Mouse (Mus musculus): ENCODE measurements at regions not wholly inside any gene's neighbourhood (a gene's known extent, or its start where the extent isn't known, plus 50 kb on each side); places are given as distances from the start of the nearest gene placed in this dataset.

DNA sequence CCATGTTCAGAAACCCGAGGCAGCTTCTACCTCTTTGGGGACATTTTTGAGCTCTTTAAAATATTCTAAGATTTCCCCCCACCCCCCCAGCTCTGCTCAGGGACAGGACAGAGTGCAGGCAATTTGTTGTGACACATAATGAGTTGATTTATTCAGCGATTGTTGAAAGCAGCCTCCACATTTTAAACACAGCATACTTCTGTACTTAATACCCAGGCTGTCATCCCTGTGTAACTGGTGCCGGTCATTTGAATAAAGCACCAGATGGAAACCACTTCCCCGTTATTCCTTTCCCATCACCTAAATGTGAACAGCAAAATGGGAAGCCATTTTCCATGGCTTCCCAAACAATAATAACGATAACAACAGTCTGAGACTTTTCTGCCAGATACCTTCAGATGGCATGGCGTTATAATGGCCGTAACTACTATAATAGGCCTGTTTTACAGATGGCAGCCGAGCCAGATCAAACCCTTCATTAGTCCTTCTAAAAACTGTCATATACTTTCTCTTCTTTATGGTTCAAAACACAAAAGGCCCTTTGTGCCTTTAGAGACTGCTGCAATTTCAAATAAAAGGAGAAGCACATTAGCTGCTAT is 160.7 kb upstream of the Bmper start:
- no peak for ATAC-seq (replicated peaks; ENCODE audit: poor library complexity, severe bottlenecking)

- no peak for ATAC-seq (replicated peaks; ENCODE audit: poor library complexity, severe bottlenecking)
These were observed 160.0 kb upstream of the Bmper start for GRCm38 (mm10) chr9:23062656-23063444.

GRCm38 (mm10) chr9:23064001-23064400 is 158.9 kb upstream of the Bmper start:
- no peak for ATAC-seq (replicated peaks; ENCODE audit: poor library complexity, severe bottlenecking)

DNA sequence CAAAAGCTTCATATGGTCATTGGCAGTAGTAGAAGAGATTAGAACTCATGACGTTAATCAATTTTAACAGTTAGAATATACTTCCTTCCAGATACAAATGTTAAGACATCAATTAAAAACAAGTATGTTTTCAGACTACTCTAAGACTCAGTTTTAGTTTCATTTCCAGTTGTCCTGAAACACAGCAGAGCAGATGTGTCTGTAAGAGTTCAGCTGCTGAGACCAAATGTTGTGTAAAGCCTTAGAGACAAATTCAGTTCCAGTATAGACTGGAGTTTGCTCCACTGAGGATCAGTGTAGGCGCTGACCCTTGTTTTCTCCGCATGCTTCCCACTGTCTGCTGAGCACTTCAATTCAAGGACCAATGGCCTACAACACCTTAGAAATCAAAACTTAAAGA is 158.1 kb upstream of the Bmper start:
- ATAC-seq (replicated peaks; ENCODE audit: poor library complexity, severe bottlenecking): 0 out of 2 replicates have a peak, but pooled peaks have one; percentile 33

GRCm38 (mm10) chr9:23068101-23068791 is 154.6 kb upstream of the Bmper start:
- ATAC-seq (replicated peaks; ENCODE audit: poor library complexity, severe bottlenecking): no peak

DNA sequence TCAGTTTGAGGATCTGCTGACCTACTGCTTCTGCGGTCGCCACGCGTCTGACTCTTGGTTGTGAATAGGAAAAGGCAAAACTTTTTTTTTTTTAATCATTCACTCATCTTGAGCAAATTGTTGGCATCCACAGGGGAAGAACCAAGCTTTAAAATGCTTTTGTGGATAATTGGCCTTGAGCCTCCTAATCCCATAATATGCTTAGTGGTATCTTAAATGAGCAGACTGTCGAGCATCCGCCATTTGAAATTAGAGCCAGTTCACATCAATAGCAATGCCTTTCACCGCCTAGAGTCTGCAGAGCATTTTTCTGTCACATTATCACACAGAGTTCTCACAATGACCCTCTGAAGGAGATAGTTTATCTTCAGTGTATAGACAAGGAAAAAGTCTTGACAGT is 153.7 kb upstream of the Bmper start:
- no peak for ATAC-seq (replicated peaks; ENCODE audit: poor library complexity, severe bottlenecking)

DNA sequence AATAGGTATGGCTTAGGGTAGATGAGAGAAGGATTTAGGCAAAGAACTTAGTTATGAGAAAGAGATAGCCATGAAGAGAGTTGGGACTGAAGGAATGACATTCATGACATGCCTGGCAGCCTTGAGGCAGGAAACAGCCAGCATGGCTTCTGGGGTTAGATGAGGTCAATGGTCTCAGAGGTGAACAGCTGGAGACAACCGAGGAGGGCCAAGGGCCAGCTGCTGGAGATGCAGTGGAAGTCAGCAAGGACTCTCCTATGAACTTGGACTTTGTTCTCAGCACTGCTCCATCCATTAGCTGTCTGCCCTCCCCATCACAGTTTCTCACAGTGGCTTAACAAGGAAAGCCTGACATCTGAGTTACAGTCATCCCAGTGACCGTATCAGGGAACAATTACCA is 151.9 kb upstream of the Bmper start:
- ATAC-seq (replicated peaks; ENCODE audit: poor library complexity, severe bottlenecking): no peak

GRCm38 (mm10) chr9:23072741-23073140 is 150.1 kb upstream of the Bmper start:
- ATAC-seq (replicated peaks; ENCODE audit: poor library complexity, severe bottlenecking): no peak; the same call in 1 of the 2 replicates

DNA sequence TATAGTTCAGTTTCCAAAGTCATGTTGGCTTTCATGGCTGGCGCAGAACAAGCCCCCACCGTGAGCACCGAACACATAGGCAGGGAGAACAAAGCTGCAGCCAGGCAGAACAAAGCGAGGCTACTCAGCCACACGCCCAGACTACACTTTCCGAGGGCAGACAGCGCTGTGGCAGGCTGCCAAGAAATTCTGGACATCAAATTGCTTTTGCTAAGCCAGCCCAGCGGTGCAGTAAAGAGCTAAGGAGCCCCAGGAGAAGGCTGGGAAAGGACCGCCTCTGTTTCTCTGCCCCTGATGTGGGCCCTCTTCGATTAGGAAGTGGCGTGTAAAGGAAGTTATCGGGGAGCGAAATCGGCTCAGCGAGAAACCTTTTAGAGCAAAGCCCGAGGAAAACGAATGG is 139.3 kb upstream of the Bmper start:
- ATAC-seq (replicated peaks; ENCODE audit: poor library complexity, severe bottlenecking): peak; percentile 27; the same call in 1 of the 2 replicates

GRCm38 (mm10) chr9:23089339-23089738 is 133.5 kb upstream of the Bmper start:
- ATAC-seq (replicated peaks; ENCODE audit: poor library complexity, severe bottlenecking): no peak

- no peak for ATAC-seq (replicated peaks; ENCODE audit: poor library complexity, severe bottlenecking)
These were observed 125.6 kb upstream of the Bmper start for GRCm38 (mm10) chr9:23097134-23097789.

- peak; percentile 65 for ATAC-seq (replicated peaks; ENCODE audit: poor library complexity, severe bottlenecking)
These were observed 121.3 kb upstream of the Bmper start for GRCm38 (mm10) chr9:23101584-23101983.

DNA sequence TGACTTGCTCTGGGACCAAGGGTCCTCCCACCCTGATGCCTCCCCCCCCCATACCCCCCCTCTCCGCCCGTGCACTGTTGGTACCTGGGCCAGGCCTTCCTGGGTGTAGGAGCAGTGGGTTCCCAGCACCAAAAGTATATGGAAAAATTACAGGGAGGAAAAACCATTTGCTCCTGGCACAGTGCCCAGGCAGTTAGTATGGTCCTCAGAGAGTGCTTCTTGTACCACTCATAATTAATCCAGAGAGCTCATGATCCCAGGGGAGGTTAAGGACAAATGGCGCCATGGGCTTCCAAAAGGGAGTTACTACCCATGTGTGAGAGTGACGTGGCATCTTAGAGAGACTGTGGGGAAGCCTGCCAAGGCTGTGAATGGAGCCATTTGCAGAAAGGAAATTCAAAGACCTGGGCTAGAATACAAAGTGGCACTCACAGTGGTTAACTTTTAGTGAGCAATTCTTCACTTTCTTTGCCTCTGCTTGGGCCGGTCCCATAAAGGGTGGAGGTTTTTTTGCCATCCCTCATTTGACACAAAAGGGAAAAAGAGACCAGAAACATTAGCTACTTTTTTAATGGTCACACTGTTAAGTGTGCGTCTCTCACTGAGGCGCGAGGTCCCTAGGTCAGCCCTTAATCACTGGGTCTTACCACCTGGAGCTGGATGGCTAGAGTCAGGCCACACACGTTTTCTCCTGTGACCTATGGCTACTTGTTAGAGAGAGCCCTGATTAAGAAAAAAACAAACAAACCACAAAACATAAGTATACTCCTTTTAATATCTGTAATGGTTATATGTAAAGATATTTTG is 120.7 kb upstream of the Bmper start:
- no peak for ATAC-seq (replicated peaks; ENCODE audit: poor library complexity, severe bottlenecking)

DNA sequence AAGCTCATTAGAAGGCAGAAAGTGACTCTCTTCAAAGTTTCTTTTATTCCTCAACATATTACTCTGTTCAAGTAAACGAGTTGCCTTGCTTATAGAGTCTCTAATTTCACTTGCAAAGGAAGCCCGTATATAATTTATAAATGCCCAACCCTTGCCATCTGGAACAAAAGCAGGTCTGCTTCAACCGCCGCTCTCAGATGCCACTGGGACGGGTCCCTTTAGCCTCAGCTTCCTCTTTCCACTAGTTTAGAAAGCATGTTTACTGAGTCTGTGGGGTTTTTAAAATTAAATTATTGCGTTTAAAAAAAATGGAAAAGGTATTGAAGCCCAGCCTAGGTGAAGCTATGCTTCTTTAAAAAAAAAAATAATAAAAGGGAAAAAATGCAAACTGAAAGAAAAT is 111.4 kb upstream of the Bmper start:
- peak; percentile 55 for ATAC-seq (replicated peaks; ENCODE audit: poor library complexity, severe bottlenecking)

GRCm38 (mm10) chr9:23115026-23115425 is 107.8 kb upstream of the Bmper start:
- no peak for ATAC-seq (replicated peaks; ENCODE audit: poor library complexity, severe bottlenecking)

GRCm38 (mm10) chr9:23115540-23115939 is 107.3 kb upstream of the Bmper start:
- ATAC-seq (replicated peaks; ENCODE audit: poor library complexity, severe bottlenecking): peak; percentile 56; the same call in 1 of the 2 replicates

- no peak; the same call in 1 of the 2 replicates for ATAC-seq (replicated peaks; ENCODE audit: poor library complexity, severe bottlenecking)
These were observed 106.6 kb upstream of the Bmper start for GRCm38 (mm10) chr9:23116311-23116710.

DNA sequence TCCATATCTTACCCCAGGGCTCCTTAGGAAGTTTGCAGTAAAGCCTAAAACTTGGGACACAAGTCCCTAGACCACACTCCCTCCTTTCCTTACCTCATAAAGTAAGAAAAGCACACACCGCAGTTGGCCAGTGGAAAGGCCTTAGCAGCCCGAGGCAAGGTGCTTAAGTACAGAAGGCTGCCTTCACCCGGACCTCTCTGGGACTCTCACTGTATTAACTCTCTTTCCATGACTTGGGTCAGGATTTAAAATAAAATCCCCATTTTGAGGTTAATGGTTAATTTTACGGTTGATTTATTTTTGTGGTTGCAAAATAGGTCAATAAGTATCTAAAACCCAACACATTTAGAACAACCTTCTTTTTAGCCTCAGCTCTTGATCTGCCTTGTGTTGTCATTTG is 103.1 kb upstream of the Bmper start:
- ATAC-seq (replicated peaks; ENCODE audit: poor library complexity, severe bottlenecking): no peak

GRCm38 (mm10) chr9:23120814-23121213 is 102.1 kb upstream of the Bmper start:
- ATAC-seq (replicated peaks; ENCODE audit: poor library complexity, severe bottlenecking): no peak

GRCm38 (mm10) chr9:23122524-23122923 is 100.4 kb upstream of the Bmper start:
- ATAC-seq (replicated peaks; ENCODE audit: poor library complexity, severe bottlenecking): no peak

All from granulocyte monocyte progenitor cell, adult 5-6 weeks (primary cell).